Mouse (Mus musculus) liver, embryonic 14.5 days (tissue): ENCODE data around the gene Nptn. TPM values are rescaled to one million over a fixed set of nuclear protein-coding genes. Genes with fewer than 3 reads are reported as not detected.

Experiments used
- ATAC-seq: fragments of 200-750 bp; cut with Nextera tagmentation; 2 replicates; pipeline ENCODE4 v1.8.0; 2017; ENCODE audit warnings: moderate number of reproducible peaks, mild to moderate bottlenecking, moderate library complexity; ENCODE audit not compliant: insufficient read depth
- DNase-seq, 3 experiments: peaks; one replicate each; pipeline ENCODE4 v3.0.0-alpha.2; 2012 to 2013; ENCODE audit warnings: low read depth in 3 of 3, low spot score in 3 of 3
- H3K27ac ChIP-seq: fragments of 300-500 bp; sonication (generic); 2 replicates; pipeline ENCODE4 v1.5.1; 2014; ENCODE audit warnings: moderate library complexity, mild to moderate bottlenecking, control low read depth, inconsistent platforms
- H3K27me3 ChIP-seq: fragments of 300-500 bp; sonication (generic); 2 replicates; pipeline ENCODE4 v1.6.1; 2014; ENCODE audit warnings: mild to moderate bottlenecking, low read length, moderate library complexity; ENCODE audit not compliant: control insufficient read depth, insufficient read depth
- H3K36me3 ChIP-seq: fragments of 300-500 bp; sonication (generic); replicated peaks from 2 replicates; pipeline ENCODE4 v1.6.1; 2014; ENCODE audit warnings: low read depth; ENCODE audit not compliant: control insufficient read depth, insufficient read depth
- H3K4me1 ChIP-seq, 2 experiments: fragments of 200-500 bp in 1 of 2; fragments of 300-500 bp in 1 of 2; sonication (generic) in 1 of 2; replicated peaks; 2 replicates each; pipeline ENCODE4 v1.6.1; 2012 to 2014; ENCODE audit warnings: antibody characterized with exemption in 1 of 2, inconsistent platforms in 1 of 2, low read length in 1 of 2; ENCODE audit not compliant: control insufficient read depth in 2 of 2, insufficient read depth in 2 of 2
- H3K4me2 ChIP-seq: fragments of 300-500 bp; sonication (generic); 2 replicates; pipeline ENCODE4 v1.6.1; 2014; ENCODE audit warnings: low read depth, mild to moderate bottlenecking, control low read depth, moderate library complexity
- H3K4me3 ChIP-seq, 2 experiments: fragments of 200-500 bp in 1 of 2; fragments of 300-500 bp in 1 of 2; sonication (generic) in 1 of 2; 2 replicates each; pipeline ENCODE4 v1.5.1; 2012 to 2014; ENCODE audit warnings: low read depth in 2 of 2, low read length in 2 of 2, mild to moderate bottlenecking in 2 of 2, control low read depth in 1 of 2, inconsistent platforms in 1 of 2, moderate library complexity in 1 of 2; ENCODE audit not compliant: insufficient read depth in 1 of 2
- H3K9ac ChIP-seq: fragments of 300-500 bp; sonication (generic); replicated peaks from 2 replicates; pipeline ENCODE4 v1.6.1; 2014; ENCODE audit warnings: mild to moderate bottlenecking, control low read depth, moderate library complexity
- H3K9me3 ChIP-seq: fragments of 300-500 bp; sonication (generic); 2 replicates; pipeline ENCODE4 v1.6.1; 2016; ENCODE audit warnings: low read length, mixed read lengths; ENCODE audit not compliant: control insufficient read depth
- CTCF ChIP-seq: IDR thresholded peaks from 2 replicates; pipeline ENCODE4 v1.5.1; 2016; ENCODE audit warnings: antibody characterized with exemption, low read depth, control low read depth
- EP300 ChIP-seq: IDR thresholded peaks from 2 replicates; pipeline ENCODE4 v1.6.1; 2016; ENCODE audit warnings: antibody characterized with exemption, low read depth
- WGBS: fragments of 180-500 bp; shearing (Covaris S2); extraction: QIAGEN DNeasy Blood & Tissue Kit; methylation state at CpG from one replicate; pipeline ENCODE4 v1.1.7; 2014; ENCODE audit not compliant: insufficient replicate concordance; 5-methylcytosine and 5-hydroxymethylcytosine counted together
- polyA plus RNA-seq, 2 experiments: library from polyadenylated mRNA; depleted of rRNA in 1 of 2; stranded (reverse) in 1 of 2; unstranded in 1 of 2; fragments of >200 nt; fragmentation: Nextera tagmentation in 1 of 2; extraction: Ambion mirVana in 1 of 2; gene quantifications; 2 replicates each; pipeline versions ENCODE4 v1.2.1 to v1.2.3; 2012 to 2014

The Nptn gene
- polyA plus RNA-seq, 2 experiments, result 107 to 145 TPM

- peak in 2 of 3 experiments; percentile 60 to 70 for DNase-seq
- Histone ChIP-seq H3K27me3 (no peaks in the 10 kb centered on the region), H3K9ac (peak overlapping the region; percentile 46), H3K36me3 (peaks cover 46% of the 10 kb centered on the region), H3K4me2 (peak overlapping the region; percentile 51), H3K4me3 (no peak overlapping the region), H3K27ac (peak overlapping the region; percentile 98), H3K4me1 (peaks cover 54 to 58% of the 10 kb centered on the region in 2 experiments), H3K9me3 (no peaks in the 10 kb centered on the region)
- ATAC-seq, result peak; percentile 38; the same call in 1 of the 2 replicates
- TF ChIP-seq CTCF (no peak), EP300 (peak; percentile 89)
- 21% methylated on average over 3 of the region's 3 CpGs for whole genome bisulfite sequencing
Observed at GRCm38 (mm10) chr9:58662791-58663190, 80.8 kb downstream of the Nptn start.

GRCm38 (mm10) chr9:58665492-58665891 lies 83.5 kb downstream of the Nptn start:
- peaks cover 37% of the 10 kb centered on the region for H3K36me3 ChIP-seq
- no peak for DNase-seq
- H3K4me2 ChIP-seq, result no peak overlapping the region
- ATAC-seq, result no peak
- TF ChIP-seq EP300 (no peak), CTCF (no peak)
- H3K27me3 ChIP-seq, result no peaks in the 10 kb centered on the region
- WGBS, result 83% methylated on average over 9 of the region's 9 CpGs
- H3K9ac ChIP-seq, result no peak overlapping the region
- H3K9me3 ChIP-seq, result no peaks in the 10 kb centered on the region
- no peak overlapping the region for H3K27ac ChIP-seq
- no peak overlapping the region for H3K4me3 ChIP-seq
- H3K4me1 ChIP-seq, result peaks cover 29 to 32% of the 10 kb centered on the region in 2 experiments

- Histone ChIP-seq H3K9ac (no peak overlapping the region), H3K27me3 (no peaks in the 10 kb centered on the region), H3K9me3 (no peaks in the 10 kb centered on the region), H3K4me3 (no peak overlapping the region), H3K27ac (no peak overlapping the region), H3K36me3 (peaks cover 33% of the 10 kb centered on the region), H3K4me2 (no peak overlapping the region), H3K4me1 (peaks cover 22 to 25% of the 10 kb centered on the region in 2 experiments)
- TF ChIP-seq EP300, result no peak
- TF ChIP-seq CTCF, result no peak
- ATAC-seq (no peak), DNase-seq (no peak)
- 79% methylated on average over 9 of the region's 9 CpGs for WGBS
Observed at GRCm38 (mm10) chr9:58666191-58666590, 84.2 kb downstream of the Nptn start.

- Histone ChIP-seq H3K4me2 (no peak overlapping the region), H3K27ac (no peak overlapping the region), H3K4me1 (peaks cover 11 to 18% of the 10 kb centered on the region in 2 experiments), H3K9me3 (no peaks in the 10 kb centered on the region), H3K4me3 (no peak overlapping the region), H3K36me3 (peaks cover 24% of the 10 kb centered on the region), H3K27me3 (no peaks in the 10 kb centered on the region), H3K9ac (no peak overlapping the region)
- ATAC-seq (no peak), DNase-seq (no peak)
- no peak for TF ChIP-seq CTCF
- WGBS, result 81% methylated on average over 9 of the region's 9 CpGs
Observed at GRCm38 (mm10) chr9:58667244-58667643, 85.2 kb downstream of the Nptn start.

GRCm38 (mm10) chr9:58668171-58668570 lies 86.1 kb downstream of the Nptn start:
- Histone ChIP-seq H3K4me3 (no peak overlapping the region), H3K9me3 (no peaks in the 10 kb centered on the region), H3K4me1 (peaks cover 2 to 9% of the 10 kb centered on the region in 2 experiments), H3K9ac (no peak overlapping the region), H3K27ac (no peak overlapping the region), H3K4me2 (no peak overlapping the region), H3K27me3 (no peaks in the 10 kb centered on the region), H3K36me3 (peaks cover 20% of the 10 kb centered on the region)
- WGBS, result 76% methylated on average over 3 of the region's 3 CpGs
- ATAC-seq (no peak), DNase-seq (no peak)
- TF ChIP-seq CTCF (no peak), EP300 (no peak)
